Mouse (Mus musculus) macrophage (primary cell): ENCODE measurements around the gene Lactb. TPM values are rescaled to one million over a fixed set of nuclear protein-coding genes. Genes with fewer than 3 reads are reported as not detected.
A peak's percentile ranks its signal among the peaks of the same experiment; 100 is the strongest.
"Not testable (repeated sequence)": the region's sequence is repeated elsewhere in the genome, so short reads cannot be mapped to it uniquely, and the experiment has no call there.

Source experiments
- H3K27ac ChIP-seq: fragments of 350-480 bp; formaldehyde crosslinking; 2 replicates; pipeline ENCODE4 v1.9.0; 2021
- H3K36me3 ChIP-seq: fragments of 350-480 bp; formaldehyde crosslinking; 2 replicates; pipeline ENCODE4 v1.9.0; 2021; ENCODE audit errors: inconsistent target
- H3K4me3 ChIP-seq: fragments of 350-480 bp; formaldehyde crosslinking; 2 replicates; pipeline ENCODE4 v1.9.0; 2021; ENCODE audit errors: inconsistent target
- H3K79me2 ChIP-seq: fragments of 350-480 bp; formaldehyde crosslinking; 2 replicates; pipeline ENCODE4 v1.9.0; 2021; ENCODE audit errors: inconsistent target
- WGBS: methylation state at CpG from one replicate; pipeline ENCODE4 v1.1.7; 2026; ENCODE audit warnings: inconsistent platforms; ENCODE audit not compliant: missing documents; 5-methylcytosine and 5-hydroxymethylcytosine counted together
- polyA plus RNA-seq: library from polyadenylated mRNA; stranded (reverse); fragments of 250-400 nt; gene quantifications from 3 replicates; pipeline ENCODE4 v1.2.4, GENCODE M21; 2018; ENCODE audit warnings: inconsistent platforms

Gene Lactb
- polyA plus RNA-seq, 1 experiment from 2014 or later, result 53.6 TPM

DNA sequence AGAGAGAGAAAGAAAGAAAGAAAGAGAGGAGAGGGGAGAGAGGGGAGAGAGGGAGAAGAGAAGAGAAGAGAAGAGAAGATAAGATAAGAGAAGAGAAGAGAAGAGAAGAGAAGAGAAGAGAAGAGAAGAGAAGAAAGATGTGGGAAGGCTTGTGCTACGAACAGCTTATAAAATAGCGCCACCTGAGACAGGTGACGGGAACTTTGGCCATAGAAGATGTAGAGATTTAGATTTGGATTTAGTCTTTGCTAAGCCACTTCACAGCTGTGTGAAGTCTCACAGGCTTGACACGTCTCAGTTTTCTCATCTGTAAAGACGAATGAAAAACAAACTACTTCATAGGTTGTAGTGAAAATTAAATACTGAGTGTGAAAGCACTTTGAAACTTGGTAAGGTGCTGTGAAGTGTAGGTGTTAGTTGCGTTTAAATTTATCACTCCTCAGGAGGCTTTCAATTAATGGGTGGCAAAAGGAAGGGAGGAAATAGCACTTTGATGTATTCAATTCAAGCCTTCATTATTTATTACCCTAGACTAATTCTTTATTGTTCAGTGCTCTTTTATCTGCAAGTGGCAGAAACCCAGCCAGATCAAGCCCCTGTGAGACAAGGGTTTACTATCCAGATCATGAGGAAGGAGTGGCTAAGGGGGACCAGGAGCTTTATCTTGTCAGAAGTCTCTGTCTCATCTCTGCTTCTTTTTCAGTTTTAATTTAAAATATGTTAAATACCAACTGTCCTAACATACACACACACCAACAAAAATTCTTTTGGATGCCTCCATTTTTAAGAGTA, 54.6 kb downstream of the Lactb start:
- Histone ChIP-seq H3K4me3 (no peak overlapping the region), H3K27ac (no peak overlapping the region), H3K36me3 (no peaks in the 10 kb centered on the region), H3K79me2 (peaks cover 37% of the 10 kb centered on the region)
- 49% methylated on average over 6 of the region's 6 CpGs for WGBS

DNA sequence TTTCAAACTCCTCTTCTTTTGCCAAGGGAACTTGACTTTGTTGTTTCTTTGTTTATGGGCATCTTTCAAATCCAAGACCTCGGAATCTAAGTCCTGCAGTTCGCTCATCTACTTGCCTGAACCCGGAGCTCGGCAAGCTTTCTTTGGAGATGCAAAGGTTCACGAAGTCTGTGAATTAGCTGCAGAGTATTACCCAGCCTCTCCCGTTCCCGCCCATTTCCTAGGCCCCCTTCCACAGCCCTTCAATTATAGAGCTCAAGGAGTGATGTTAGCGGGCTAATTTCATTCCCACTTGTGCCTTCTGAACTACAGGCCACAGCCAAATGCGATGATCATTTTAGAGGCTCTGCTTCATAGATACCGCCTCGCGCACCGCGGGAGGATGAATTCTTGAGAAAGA, 55.3 kb downstream of the Lactb start:
- Histone ChIP-seq H3K36me3 (0 out of 2 replicates have a peak, but pooled peaks cover 1% of the 10 kb centered on the region), H3K27ac (no peak overlapping the region), H3K4me3 (peak overlapping the region; percentile 78), H3K79me2 (peaks cover 44% of the 10 kb centered on the region)
- 2% methylated on average over 10 of the region's 14 CpGs for WGBS

DNA sequence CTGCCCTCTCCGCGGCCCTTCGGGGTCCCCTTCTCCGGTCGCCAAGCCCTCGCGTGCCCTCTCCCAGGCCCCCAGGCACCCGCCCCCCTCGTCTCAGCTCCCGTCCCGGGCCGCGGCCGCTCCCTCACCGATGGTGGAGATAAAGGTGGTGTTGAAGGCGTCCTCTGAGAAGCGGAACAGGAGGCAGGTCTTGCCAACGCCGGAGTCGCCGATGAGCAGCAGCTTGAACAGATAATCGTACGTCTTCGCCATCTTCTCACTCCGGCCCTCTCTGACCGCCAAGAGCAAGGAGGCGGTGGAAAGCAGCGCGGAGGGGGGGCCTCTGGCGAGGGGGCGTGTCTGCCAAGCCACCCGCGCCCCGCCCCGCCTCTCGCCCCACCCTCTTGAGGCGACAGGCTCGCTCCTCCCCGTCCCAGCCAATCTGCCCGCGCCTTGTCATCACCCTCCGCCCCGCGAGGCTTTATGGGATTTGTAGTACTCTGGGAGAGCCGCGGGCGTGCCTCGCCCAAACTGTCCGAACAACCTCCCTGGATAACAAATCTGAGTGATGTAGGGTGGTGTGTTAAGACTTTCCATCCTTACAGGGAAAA, 55.8 kb downstream of the Lactb start, which contains the start of gene Rab8b:
Gene Rab8b (minus strand): TSS at position 306 of the 590 bp plus-strand sequence.
- Histone ChIP-seq H3K27ac (peak within 1 kb of the TSS; percentile 93), H3K4me3 (peak within 1 kb of the TSS; percentile 78), H3K79me2 (peaks cover 50% of the 10 kb centered on the region), H3K36me3 (0 out of 2 replicates have a peak, but pooled peaks cover 3% of the 10 kb centered on the region)
- WGBS, result 4% methylated on average over 33 of the region's 49 CpGs

DNA sequence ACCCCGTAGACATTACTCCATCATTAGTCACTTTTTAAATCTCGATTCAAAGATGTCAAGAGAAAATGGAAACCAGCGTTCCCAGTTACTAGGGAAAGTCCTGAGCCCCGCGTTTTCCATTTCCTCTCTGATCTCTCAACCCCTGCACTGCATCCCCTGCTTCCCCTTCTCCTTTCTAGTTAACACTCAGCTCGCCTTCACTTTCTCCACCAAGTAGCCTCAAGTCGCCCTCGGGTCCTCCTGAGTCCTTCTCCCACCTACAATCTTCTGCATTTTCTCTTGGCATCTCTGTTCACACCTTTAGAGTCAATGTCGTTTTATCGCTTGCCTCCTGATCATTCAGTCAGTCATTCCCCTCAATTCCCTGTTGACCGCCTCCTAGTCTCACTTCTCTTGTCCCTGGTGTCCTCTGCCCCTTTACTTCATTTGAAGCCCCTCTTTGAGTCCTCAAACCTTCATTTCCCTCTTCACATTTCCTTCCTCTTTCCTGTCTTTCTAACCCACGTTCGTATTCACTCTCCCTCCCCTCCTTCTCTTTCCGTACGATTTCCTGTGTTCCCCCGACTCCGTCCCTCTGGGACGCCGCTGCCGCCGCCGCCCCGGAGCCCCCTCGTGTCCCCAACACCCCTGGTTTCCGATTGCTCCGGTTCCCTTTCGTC, 56.5 kb downstream of the Lactb start:
- Histone ChIP-seq H3K79me2 (peaks cover 56% of the 10 kb centered on the region), H3K36me3 (0 out of 2 replicates have a peak, but pooled peaks cover 4% of the 10 kb centered on the region), H3K4me3 (peak overlapping the region; percentile 78), H3K27ac (peak overlapping the region; percentile 93)
- 2% methylated on average over 27 of the region's 27 CpGs for WGBS

DNA sequence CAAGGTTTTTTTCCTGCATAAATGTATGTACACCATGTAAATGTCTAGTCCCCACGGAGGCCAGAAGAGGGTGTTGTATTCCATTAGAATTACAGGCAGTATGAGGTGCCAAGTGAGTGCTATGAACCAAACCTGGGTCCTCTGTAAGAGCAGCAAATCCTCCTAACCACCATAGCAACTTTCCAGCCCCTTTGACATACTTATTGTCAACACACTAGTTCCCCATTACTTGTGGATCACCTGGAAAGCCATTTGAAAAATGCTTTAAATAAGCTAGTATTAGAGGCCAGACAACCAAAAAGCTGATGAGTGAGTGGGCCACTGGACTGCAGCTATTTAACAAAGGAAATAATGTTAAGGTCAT, 57.4 kb downstream of the Lactb start:
- H3K36me3 ChIP-seq, result 0 out of 2 replicates have a peak, but pooled peaks cover 10% of the 10 kb centered on the region
- H3K4me3 ChIP-seq, result peak overlapping the region; percentile 78
- WGBS, result 38% methylated on average over 1 of the region's 1 CpGs
- peak overlapping the region; percentile 93 for H3K27ac ChIP-seq
- H3K79me2 ChIP-seq, result peaks cover 66% of the 10 kb centered on the region

DNA sequence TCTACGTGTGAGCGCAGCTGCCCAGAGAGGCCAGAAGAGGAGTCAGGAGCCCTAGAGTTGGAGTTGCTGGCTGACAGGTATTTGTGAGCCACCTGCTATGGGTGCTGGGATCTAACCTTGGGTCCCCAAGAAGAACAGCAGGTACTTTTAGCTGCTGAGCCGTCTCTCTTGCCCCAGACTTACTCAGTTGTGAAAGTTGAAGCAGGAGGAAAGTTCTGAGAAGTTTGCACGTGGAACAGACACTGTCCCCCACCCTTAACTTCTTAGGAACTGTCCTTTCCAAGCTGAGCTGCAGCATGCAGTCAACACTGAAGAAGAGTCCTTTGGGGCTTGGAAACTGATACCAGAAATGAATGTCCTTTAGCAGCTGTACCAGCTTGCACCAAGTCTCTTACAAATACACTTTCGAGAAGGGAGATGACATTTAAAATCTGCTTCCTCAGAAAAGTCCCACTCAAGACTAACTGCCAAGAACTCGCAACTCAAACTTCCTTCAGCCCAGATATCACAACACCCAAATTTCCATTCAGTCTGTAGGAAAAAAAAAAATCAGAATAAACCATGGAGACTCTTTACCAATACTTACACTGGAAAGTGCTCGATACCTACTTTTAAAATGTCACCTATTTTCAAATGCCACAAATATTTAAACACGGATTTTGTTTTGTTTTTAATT, 57.9 kb downstream of the Lactb start:
- WGBS, result 52% methylated on average over 8 of the region's 8 CpGs
- 0 out of 2 replicates have a peak, but pooled peaks cover 15% of the 10 kb centered on the region for H3K36me3 ChIP-seq
- peak overlapping the region; percentile 93 for H3K27ac ChIP-seq
- peak overlapping the region; percentile 78 for H3K4me3 ChIP-seq
- H3K79me2 ChIP-seq, result peaks cover 71% of the 10 kb centered on the region

DNA sequence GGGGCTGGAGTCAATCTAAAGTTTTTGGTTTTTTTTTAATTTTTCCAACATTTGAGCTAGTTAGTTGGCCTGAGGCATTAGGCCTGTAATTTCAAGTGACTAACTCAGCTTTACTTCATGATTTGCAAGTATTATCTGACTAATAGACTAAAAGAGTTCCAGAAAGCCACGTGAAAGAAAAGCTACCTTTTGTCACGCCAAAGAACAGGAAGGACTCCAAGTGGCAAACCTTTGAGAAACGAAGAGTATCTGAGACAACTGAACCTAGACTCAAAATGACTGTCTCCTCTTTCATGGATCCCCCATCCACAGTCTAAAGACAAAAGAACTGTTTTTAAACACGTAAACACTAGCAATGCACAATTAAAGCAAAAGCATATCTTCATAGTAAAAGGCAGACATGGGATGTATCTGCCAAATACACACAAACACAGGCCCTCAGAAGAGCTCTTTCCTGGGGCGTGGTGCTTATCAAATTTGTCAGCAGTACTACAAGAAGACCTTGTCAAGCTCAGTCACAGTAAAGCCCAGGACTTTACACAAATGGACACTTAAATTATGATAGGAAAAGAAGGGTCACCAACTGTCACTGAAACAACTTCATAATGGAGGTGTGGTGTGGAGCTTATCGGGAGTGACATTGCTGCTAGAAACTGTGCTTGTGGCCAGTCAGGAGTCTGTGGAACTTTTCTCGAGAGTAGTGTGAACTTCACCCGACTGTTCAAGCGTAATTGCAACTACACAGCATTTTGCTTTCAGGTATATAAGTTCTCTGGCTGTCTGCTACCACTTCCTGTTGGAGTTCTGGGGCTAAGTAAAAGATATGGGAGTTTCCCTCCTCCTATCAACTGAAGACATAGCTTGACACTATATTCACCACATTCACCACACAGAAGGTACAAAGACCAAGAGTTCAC, 59.2 kb downstream of the Lactb start:
- 26% methylated on average over 9 of the region's 9 CpGs for WGBS
- peak overlapping the region; percentile 93 for H3K27ac ChIP-seq
- peak overlapping the region; percentile 0; the same call in 1 of the 2 replicates for H3K4me3 ChIP-seq
- peaks cover 83% of the 10 kb centered on the region for H3K79me2 ChIP-seq
- H3K36me3 ChIP-seq, result 0 out of 2 replicates have a peak, but pooled peaks cover 20% of the 10 kb centered on the region

DNA sequence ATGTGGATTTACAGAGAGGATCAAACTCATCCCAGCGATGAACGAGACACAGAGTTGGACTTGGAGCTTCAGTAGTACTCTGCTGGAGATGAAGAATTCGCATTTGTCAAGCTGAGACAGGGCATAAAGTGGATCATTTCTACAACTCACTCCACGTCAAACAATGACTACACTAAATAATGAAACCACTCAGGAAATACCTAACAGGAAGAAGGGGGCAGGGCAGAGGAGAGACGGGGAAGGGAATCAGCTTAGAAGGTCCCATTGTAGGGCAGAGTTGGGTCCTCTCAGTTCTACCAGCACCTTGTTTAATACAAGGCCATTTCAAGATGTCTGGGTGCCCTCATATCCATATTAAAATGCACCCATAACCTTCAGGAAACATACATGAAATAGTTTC, 59.9 kb downstream of the Lactb start:
- H3K4me3 ChIP-seq, result no peak overlapping the region
- 0 out of 2 replicates have a peak, but pooled peaks cover 20% of the 10 kb centered on the region for H3K36me3 ChIP-seq
- H3K79me2 ChIP-seq, result peaks cover 90% of the 10 kb centered on the region
- peak overlapping the region; percentile 93 for H3K27ac ChIP-seq
- WGBS, result 12% methylated on average over 5 of the region's 5 CpGs

DNA sequence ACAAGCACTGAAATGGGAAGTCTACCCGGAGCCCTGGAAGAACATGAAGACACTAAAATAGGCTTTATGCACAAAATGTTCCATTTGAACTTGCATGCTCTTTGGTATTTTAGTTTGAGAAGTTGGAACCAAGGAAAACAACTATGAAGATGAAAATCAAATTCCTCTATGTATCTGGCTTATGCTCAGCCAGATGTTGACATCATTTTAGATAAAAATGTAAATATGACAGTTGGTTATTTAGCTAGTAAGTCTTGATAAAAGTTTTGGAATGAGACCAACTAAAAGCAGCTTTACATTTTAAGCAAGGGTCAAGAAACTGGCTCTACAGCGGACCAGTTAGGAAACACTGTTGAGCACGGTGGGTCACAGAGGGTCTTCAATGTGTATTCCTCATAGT, 60.7 kb downstream of the Lactb start:
- WGBS, result 75% methylated on average over 3 of the region's 3 CpGs
- Histone ChIP-seq H3K4me3 (no peak overlapping the region), H3K27ac (peak overlapping the region; percentile 93)

DNA sequence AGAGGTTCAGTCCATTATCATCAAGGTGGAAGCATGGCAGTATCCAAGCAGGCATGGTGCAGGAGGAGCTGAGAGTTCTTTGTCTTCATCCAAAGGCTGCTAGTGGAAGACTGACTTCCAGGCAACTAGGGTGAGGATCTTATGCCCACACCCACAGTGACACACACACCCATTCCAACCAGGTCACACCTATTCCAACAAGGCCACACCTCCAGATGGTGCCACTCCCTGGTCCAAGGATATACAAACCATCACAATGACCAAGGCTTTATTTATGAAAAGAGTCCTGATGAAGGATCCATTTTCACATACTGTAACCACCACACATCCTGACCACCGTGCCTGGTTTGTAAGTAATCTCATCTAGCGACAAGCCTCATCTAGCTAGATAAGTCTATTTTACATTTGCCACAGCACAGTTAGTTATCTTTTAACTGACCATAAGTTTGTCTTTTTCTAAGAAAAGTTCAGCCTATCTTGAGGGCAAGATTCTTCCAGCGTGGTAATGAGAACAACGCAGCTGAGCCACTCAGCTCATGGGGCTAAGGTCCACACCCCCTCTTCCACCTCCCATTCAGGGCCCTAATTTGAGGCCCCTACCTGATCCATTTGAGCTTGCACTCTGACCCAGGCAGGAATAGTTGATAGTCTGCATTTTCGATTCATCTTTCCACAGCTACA, 61.9 kb downstream of the Lactb start:
- 90% methylated on average over 5 of the region's 5 CpGs for WGBS
- not testable (repeated sequence) for H3K4me3 ChIP-seq, H3K27ac ChIP-seq
- Histone ChIP-seq H3K79me2 (peaks cover 100% of the 10 kb centered on the region), H3K36me3 (0 out of 2 replicates have a peak, but pooled peaks cover 20% of the 10 kb centered on the region)

More for the DNA sequence above, 60.7 kb downstream of the Lactb start:
- 0 out of 2 replicates have a peak, but pooled peaks cover 20% of the 10 kb centered on the region for H3K36me3 ChIP-seq
- peaks cover 99% of the 10 kb centered on the region for H3K79me2 ChIP-seq

DNA sequence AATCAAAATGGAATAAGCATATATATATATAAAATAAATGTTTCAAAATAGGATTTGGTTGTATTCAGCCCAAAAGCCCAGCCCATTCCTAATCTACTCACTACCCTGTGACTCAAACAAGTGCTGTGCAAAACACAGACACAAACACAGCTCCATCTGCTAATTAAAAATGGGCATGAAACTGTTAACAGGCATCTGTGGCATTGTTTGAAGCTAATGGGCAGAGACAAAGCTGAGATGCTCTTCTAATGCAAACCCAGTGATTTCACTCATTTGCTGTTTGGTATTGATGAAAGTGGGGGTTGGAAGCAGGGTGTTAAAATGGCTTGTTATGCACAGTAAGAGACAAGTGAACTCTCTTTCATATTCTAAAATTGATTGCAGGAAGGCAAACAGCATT, 63.0 kb downstream of the Lactb start:
- Histone ChIP-seq H3K79me2 (peaks cover 100% of the 10 kb centered on the region), H3K4me3 (no peak overlapping the region), H3K27ac (no peak overlapping the region), H3K36me3 (0 out of 2 replicates have a peak, but pooled peaks cover 20% of the 10 kb centered on the region)

DNA sequence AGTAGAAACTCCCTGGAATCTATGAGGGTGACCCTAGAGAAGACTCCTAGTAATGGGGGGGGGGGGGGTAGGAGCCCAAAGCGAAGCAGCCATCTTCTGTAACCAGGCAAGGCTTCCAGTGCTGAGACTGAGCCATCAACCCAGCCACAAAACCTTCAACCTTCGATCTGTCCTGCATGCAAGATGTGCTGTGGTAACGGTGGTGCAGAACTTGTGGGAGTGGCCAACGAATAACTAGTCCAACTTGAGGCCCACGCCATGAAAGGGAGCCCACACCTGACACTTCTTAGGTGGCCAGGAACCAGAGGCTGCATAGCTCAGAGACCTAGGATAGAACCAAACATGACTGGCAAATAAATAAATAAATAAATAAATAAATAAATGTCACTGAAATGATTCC, 64.6 kb downstream of the Lactb start:
- 0 out of 2 replicates have a peak, but pooled peaks cover 20% of the 10 kb centered on the region for H3K36me3 ChIP-seq
- WGBS, result 63% methylated on average over 4 of the region's 5 CpGs
- H3K4me3 ChIP-seq, result no peak overlapping the region
- H3K79me2 ChIP-seq, result peaks cover 100% of the 10 kb centered on the region
- no peak overlapping the region for H3K27ac ChIP-seq

DNA sequence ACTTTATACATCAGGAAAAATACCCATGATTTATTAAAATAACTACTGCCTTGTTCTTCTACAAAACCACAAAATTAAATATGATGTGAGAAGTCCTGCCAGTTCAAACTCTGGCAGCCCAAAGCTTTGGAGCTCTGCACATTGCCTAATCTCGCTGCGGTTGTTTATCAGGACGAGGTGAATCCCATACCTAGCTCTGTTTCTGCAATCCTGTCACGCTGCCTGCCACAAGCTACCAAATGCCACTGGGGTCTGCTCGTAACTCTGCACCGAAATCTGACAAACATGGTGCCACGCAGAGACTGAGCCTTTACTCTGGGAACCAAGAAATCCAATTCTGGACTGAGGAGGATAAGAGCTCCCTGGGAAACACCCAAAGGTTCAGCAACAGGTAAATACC, 65.4 kb downstream of the Lactb start:
- H3K36me3 ChIP-seq, result 0 out of 2 replicates have a peak, but pooled peaks cover 18% of the 10 kb centered on the region
- no peak overlapping the region for H3K4me3 ChIP-seq
- 58% methylated on average over 7 of the region's 7 CpGs for WGBS

More for the DNA sequence above, 65.4 kb downstream of the Lactb start:
- H3K27ac ChIP-seq, result peak overlapping the region; percentile 45; the same call in 1 of the 2 replicates
- H3K79me2 ChIP-seq, result peaks cover 100% of the 10 kb centered on the region
